Mouse (Mus musculus) intestine, embryonic 14.5 days (tissue): ENCODE results near the gene Pcdh9. TPM values are rescaled to one million over a fixed set of nuclear protein-coding genes. Genes with fewer than 3 reads are reported as not detected.
A peak's percentile ranks its signal among the peaks of the same experiment; 100 is the strongest.

Experiments
- ATAC-seq: fragments of 200-750 bp; cut with Nextera tagmentation; replicated peaks from 2 replicates; pipeline ENCODE4 v1.8.0; 2017; ENCODE audit warnings: low read depth, moderate number of reproducible peaks, moderate TSS enrichment, moderate library complexity; ENCODE audit not compliant: low FRiP score, low TSS enrichment
- DNase-seq: peaks from one replicate; pipeline ENCODE4 v3.0.0-alpha.2; 2018; ENCODE audit warnings: low spot score
- H3K27ac ChIP-seq: fragments of 300-500 bp; sonication (generic); 2 replicates; pipeline ENCODE4 v1.5.1; 2014; ENCODE audit warnings: low read depth, mild to moderate bottlenecking, control low read depth
- H3K27me3 ChIP-seq: fragments of 300-500 bp; sonication (generic); replicated peaks from 2 replicates; pipeline ENCODE4 v1.6.1; 2014; ENCODE audit warnings: low read length, control low read depth; ENCODE audit not compliant: control insufficient read depth, insufficient read depth
- H3K36me3 ChIP-seq: fragments of 300-500 bp; sonication (generic); 2 replicates; pipeline ENCODE4 v1.6.1; 2014; ENCODE audit warnings: low read length, control low read depth; ENCODE audit not compliant: control insufficient read depth, insufficient read depth
- H3K4me1 ChIP-seq: fragments of 300-500 bp; sonication (generic); replicated peaks from 2 replicates; pipeline ENCODE4 v1.6.1; 2014; ENCODE audit warnings: low read length, control low read depth, mixed read lengths; ENCODE audit not compliant: control insufficient read depth, insufficient read depth
- H3K4me2 ChIP-seq: fragments of 300-500 bp; sonication (generic); 2 replicates; pipeline ENCODE4 v1.6.1; 2014; ENCODE audit warnings: low read length
- H3K4me3 ChIP-seq: fragments of 300-500 bp; sonication (generic); 2 replicates; pipeline ENCODE4 v1.5.1; 2014; ENCODE audit warnings: low read depth, low read length, control low read depth, mixed read lengths
- H3K9ac ChIP-seq: fragments of 300-500 bp; sonication (generic); 2 replicates; pipeline ENCODE4 v1.6.1; 2014; ENCODE audit warnings: mild to moderate bottlenecking, low read length
- H3K9me3 ChIP-seq: fragments of 300-500 bp; sonication (generic); 2 replicates; pipeline ENCODE4 v1.6.1; 2016; ENCODE audit warnings: low read length, control low read depth; ENCODE audit not compliant: control insufficient read depth
- WGBS: fragments of 180-500 bp; shearing (Covaris S2); extraction: QIAGEN DNeasy Blood & Tissue Kit; methylation state at CpG from one replicate; pipeline ENCODE4 v1.1.7; 2014; 5-methylcytosine and 5-hydroxymethylcytosine counted together
- polyA plus RNA-seq: library from polyadenylated mRNA; unstranded; fragments of >200 nt; fragmentation: Nextera tagmentation; extraction: Ambion mirVana; gene quantifications from 2 replicates; pipeline ENCODE4 v1.2.1, GENCODE M21; 2014

The Pcdh9 gene
- polyA plus RNA-seq: 23.1 and 23.3 TPM in 2 replicates

DNA sequence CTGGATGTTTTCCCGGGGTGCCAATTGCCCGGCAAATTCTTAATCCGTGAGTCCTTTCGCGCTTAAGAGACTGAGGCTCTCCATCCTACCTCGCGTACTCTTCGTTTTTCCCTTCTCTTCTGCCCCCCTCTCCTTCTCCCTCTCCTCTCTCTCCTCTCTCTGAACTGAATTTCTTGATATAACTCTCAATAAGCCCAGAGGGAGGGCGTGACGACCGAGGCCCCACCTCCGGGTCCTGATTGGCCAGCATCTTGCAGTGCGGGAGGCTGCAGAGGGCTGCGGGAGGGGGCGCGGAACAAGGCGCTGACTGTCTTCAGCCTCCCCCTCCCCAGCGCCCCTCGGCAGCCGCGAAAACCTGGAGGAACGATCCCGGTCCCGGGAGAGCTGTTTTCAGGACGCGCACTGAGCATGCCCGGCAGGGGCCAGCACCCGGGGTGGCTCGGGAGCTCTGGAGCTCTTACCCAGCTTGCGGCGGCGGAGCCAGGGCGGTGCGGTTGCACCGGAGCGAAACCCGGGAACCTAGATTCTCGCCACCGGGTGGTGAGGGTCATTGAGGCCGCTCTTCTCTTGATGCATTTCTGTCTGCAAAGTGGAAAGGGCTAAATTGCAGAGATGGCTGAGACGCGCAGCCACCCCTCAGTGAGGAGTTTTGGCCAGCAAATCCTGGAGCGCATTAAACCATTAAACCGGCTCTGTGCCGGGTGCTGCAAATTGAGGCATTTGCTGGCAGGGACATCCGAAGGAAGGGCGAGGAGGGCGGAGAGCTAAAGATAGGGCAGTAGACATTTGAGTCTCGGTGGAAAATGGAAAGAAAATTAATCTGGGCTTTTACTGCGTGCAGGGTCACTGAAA lies at the start of gene Pcdh9:
Gene Pcdh9, minus strand, starts transcription at position 161 of the 852 bp plus-strand sequence.
- peak within 1 kb of the TSS; percentile 59; the same call in 1 of the 2 replicates for H3K27ac ChIP-seq
- peak within 1 kb of the TSS; percentile 88 for H3K4me2 ChIP-seq
- ATAC-seq (peak; percentile 98), DNase-seq (peak; percentile 94)
- H3K4me3 ChIP-seq: peak within 1 kb of the TSS; percentile 55
- H3K4me1 ChIP-seq: peaks cover 4% of the 10 kb centered on the region
- no peaks in the 10 kb centered on the region for H3K36me3 ChIP-seq
- H3K9ac ChIP-seq: peak within 1 kb of the TSS; percentile 49
- H3K27me3 ChIP-seq: no peaks in the 10 kb centered on the region
- no peaks in the 10 kb centered on the region for H3K9me3 ChIP-seq
- under 1% methylated on average over 50 of the region's 50 CpGs for WGBS

GRCm38 (mm10) chr14:93906928-93907327 lies 16.4 kb upstream of the Pcdh9 start:
- DNase-seq (no peak), ATAC-seq (no peak)
- H3K27me3 ChIP-seq: no peaks in the 10 kb centered on the region
- 78% methylated on average over 1 of the region's 1 CpGs for WGBS
- no peaks in the 10 kb centered on the region for H3K9me3 ChIP-seq
- H3K4me3 ChIP-seq: no peak overlapping the region
- no peak overlapping the region for H3K4me2 ChIP-seq
- no peaks in the 10 kb centered on the region for H3K4me1 ChIP-seq
- H3K27ac ChIP-seq: no peak overlapping the region
- H3K36me3 ChIP-seq: no peaks in the 10 kb centered on the region
- H3K9ac ChIP-seq: no peak overlapping the region

DNA sequence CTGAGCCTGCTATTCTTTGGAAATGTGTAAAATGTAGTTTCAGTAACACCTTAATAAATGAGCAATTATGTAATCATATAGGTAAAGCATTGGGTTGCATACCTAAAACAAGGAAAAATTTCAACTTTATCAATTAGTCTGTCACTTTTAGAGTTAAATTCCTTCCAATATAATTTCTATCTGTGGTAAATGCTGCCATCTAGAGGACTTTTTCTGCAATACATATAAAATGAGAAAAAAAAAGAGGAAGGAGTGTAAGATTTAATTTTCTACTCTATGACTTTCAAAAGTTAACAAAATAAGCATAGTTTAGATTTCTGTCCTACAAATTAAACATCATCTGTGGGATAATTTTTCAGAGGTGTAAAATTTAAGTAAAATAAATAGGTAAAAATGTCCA lies 8.1 kb upstream of the Pcdh9 start:
- no peak for ATAC-seq
- DNase-seq: no peak

GRCm38 (mm10) chr14:93895131-93895530 lies 4.7 kb upstream of the Pcdh9 start:
- Histone ChIP-seq H3K9me3 (no peaks in the 10 kb centered on the region), H3K27me3 (no peaks in the 10 kb centered on the region), H3K4me3 (no peak overlapping the region), H3K36me3 (no peaks in the 10 kb centered on the region), H3K4me2 (no peak overlapping the region), H3K27ac (no peak overlapping the region), H3K4me1 (peaks cover 4% of the 10 kb centered on the region; the same call in 1 of the 2 replicates), H3K9ac (no peak overlapping the region)
- DNase-seq (no peak), ATAC-seq (no peak)
- 87% methylated on average over 3 of the region's 3 CpGs for WGBS

More for the DNA sequence above, 8.1 kb upstream of the Pcdh9 start:
- Histone ChIP-seq H3K4me3 (no peak overlapping the region), H3K9me3 (no peaks in the 10 kb centered on the region), H3K27ac (no peak overlapping the region), H3K36me3 (no peaks in the 10 kb centered on the region), H3K27me3 (no peaks in the 10 kb centered on the region), H3K9ac (no peak overlapping the region), H3K4me2 (no peak overlapping the region), H3K4me1 (no peaks in the 10 kb centered on the region)

DNA sequence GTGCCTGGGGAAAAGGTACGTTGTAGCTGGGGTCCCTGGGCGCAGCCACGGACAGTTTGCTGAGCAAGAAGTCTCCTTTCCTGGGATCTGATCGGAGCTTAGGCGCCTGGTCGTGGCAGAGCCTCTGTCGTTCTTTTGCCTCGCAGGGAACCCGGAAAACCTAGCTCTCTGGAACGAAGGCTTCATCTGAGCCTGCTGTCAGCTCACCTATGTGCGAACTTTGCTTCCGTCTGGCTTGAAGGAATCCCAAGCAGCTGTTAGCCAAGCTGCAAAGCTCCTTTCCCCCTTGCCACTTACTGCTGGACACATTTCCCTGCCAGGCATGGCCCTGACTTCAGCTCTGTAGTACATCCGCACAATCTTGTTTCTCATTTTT lies 880 bp upstream of the Pcdh9 start:
- H3K4me1 ChIP-seq: peaks cover 4% of the 10 kb centered on the region
- no peaks in the 10 kb centered on the region for H3K27me3 ChIP-seq
- peak overlapping the region; percentile 55 for H3K4me3 ChIP-seq
- peak overlapping the region; percentile 49 for H3K9ac ChIP-seq
- H3K4me2 ChIP-seq: peak overlapping the region; percentile 88
- H3K27ac ChIP-seq: peak overlapping the region; percentile 59; the same call in 1 of the 2 replicates
- H3K9me3 ChIP-seq: no peaks in the 10 kb centered on the region
- DNase-seq: peak; percentile 69
- H3K36me3 ChIP-seq: no peaks in the 10 kb centered on the region
- ATAC-seq: peak; percentile 17; the same call in 1 of the 2 replicates
- 0% methylated on average over 13 of the region's 13 CpGs for WGBS

DNA sequence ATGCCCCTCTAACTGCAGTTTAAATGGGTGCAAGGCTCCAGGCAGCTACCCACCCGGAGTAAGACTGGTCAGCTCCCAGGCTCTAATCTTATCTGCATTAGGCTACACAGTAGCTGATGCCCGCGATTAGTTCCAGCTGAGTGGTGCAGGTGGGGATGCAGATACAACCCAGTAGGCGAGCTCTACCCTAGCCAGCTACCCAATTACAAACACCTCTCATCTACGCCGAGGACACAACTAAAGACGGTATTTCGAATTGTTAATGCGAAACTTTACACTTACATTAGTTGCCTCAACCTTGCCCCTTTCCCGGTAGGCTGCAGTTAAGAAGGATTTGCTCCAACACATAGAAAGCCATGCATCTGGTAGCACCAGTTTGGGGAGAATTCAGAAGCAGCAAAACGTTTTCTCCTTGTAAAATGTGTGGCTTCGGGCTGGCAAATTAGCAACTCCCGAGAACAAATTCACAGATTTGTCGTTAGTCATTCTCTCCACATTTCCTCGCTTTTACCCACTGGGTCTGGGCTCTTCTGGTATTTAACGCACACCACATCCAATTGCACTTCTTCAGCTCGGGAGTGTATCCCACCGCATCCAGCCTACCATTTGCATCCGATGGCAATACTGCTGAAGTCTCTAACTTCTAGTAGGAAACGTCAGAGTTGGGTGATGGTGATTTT lies 500 bp downstream of the Pcdh9 start:
- Histone ChIP-seq H3K9me3 (no peaks in the 10 kb centered on the region), H3K4me2 (peak overlapping the region; percentile 88), H3K36me3 (no peaks in the 10 kb centered on the region), H3K4me1 (peaks cover 4% of the 10 kb centered on the region), H3K27ac (no peak overlapping the region), H3K4me3 (peak overlapping the region; percentile 55), H3K9ac (peak overlapping the region; percentile 17; the same call in 1 of the 2 replicates), H3K27me3 (no peaks in the 10 kb centered on the region)
- DNase-seq (peak; percentile 70), ATAC-seq (no peak; the same call in none of the 2 replicates)
- WGBS: under 1% methylated on average over 20 of the region's 20 CpGs

- H3K4me3 ChIP-seq: peak overlapping the region; percentile 55
- ATAC-seq: no peak
- peak overlapping the region; percentile 17 for H3K9ac ChIP-seq
- H3K36me3 ChIP-seq: no peaks in the 10 kb centered on the region
- peak overlapping the region; percentile 88 for H3K4me2 ChIP-seq
- 35% methylated on average over 6 of the region's 6 CpGs for WGBS
- peaks cover 4% of the 10 kb centered on the region for H3K4me1 ChIP-seq
- H3K27me3 ChIP-seq: no peaks in the 10 kb centered on the region
- no peaks in the 10 kb centered on the region for H3K9me3 ChIP-seq
- H3K27ac ChIP-seq: no peak overlapping the region
- DNase-seq: no peak
Observed at GRCm38 (mm10) chr14:93889231-93889630, 1.2 kb downstream of the Pcdh9 start.

DNA sequence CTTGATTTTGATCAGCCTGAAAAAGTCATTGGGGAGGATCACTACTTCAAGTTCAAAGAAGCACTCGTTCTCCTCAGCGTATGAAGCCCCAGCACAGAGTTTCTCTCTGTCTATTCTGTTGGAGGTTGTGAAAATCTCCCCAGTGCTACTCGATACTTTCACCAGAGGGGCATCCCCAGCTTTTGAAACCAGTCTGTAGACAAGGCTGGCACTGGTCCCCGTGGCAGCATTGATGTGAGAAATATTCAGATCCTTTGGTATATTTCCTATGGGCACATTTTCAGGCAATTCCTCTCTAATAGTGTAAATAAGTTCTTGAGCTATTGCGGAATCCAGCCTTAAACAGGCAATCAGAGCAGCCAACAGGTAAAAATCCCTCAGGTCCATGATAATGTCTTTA lies 2.1 kb downstream of the Pcdh9 start:
- no peak overlapping the region for H3K9ac ChIP-seq
- no peak overlapping the region for H3K27ac ChIP-seq
- no peak overlapping the region for H3K4me3 ChIP-seq
- 84% methylated on average over 5 of the region's 5 CpGs for WGBS
- H3K9me3 ChIP-seq: no peaks in the 10 kb centered on the region
- no peak for ATAC-seq
- no peaks in the 10 kb centered on the region for H3K36me3 ChIP-seq
- H3K4me1 ChIP-seq: peaks cover 4% of the 10 kb centered on the region
- peak overlapping the region; percentile 88 for H3K4me2 ChIP-seq
- no peak for DNase-seq
- no peaks in the 10 kb centered on the region for H3K27me3 ChIP-seq
